Mouse (Mus musculus): ENCODE measurements around the gene Eid3.

DNA sequence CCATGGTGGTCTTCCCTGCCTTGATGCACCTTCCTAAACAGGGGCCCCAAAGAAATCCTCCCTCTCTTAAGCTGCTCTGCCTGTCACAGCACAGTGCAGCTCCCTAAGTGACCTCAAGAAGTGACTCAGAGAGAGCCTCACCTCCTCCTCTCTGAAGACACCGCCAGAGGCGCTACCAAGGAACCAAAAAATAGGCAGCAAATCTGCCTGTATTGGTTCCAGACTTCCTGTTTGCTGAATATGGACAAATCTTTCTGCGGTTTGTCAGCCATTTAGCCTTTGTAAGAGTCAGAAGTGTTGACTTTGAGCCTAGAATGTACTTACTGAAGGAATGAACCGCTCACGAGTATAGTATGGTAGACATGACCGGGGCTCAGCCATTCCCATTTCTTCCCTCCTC lies 47.3 kb downstream of the Eid3 start:
- TF ChIP-seq MAFK (IDR thresholded peaks at IDR 0.05; ENCODE audit: insufficient read depth, low read depth, low read length), result no peak
- TF ChIP-seq ZC3H11A (IDR thresholded peaks at IDR 0.05; ENCODE audit: borderline replicate concordance, low read depth, low read length), result no peak
- no peak for TF ChIP-seq ZNF384 (IDR thresholded peaks at IDR 0.05; ENCODE audit: low read depth, low read length)
- no peak for TF ChIP-seq CHD2 (IDR thresholded peaks at IDR 0.05; ENCODE audit: low read depth, low read length)
- TF ChIP-seq HCFC1 (IDR thresholded peaks at IDR 0.05; ENCODE audit: borderline replicate concordance, insufficient read depth, low read length), result no peak
